Mouse (Mus musculus): ENCODE data around the gene Gm47429. TPM values are rescaled to one million over a fixed set of nuclear protein-coding genes. Genes with fewer than 3 reads are reported as not detected.

Gene Gm47429
- polyA plus RNA-seq, 1 experiment, result not detected

DNA sequence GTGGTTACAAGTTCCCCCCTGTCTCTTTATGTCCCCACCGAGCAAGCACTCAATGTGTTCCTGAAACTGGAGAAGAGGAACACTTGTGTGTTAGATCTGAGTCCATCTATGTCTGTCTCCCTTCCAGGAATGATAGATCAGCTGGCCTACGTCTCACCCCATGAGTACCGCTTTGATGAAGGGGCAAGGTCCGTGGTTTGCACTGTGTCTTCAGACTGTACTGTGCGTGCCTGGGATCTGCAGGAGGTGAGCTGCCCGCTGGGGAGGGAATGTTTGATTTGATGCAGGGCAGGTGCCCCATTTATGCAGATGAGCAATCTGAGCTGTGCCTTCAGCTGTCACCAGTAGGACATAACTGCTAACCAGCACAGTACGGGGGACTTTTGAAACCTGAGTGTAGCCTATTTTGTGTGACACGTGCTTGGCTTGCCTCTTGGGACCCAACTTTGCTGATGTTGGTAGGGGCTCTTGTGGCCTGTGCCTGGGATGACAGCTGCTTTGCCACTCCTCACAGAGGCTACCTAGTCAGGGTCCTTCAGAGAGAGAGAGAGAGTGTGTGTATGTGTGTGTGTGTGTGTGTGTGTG lies 20.0 kb downstream of the Gm47429 start:
- peaks cover 21% of the 10 kb centered on the region for H3K36me3 ChIP-seq (ENCODE audit: control insufficient read depth)
- no peaks in the 10 kb centered on the region for H3K4me1 ChIP-seq (ENCODE audit: control insufficient read depth)
- no peaks in the 10 kb centered on the region for H3K27me3 ChIP-seq (ENCODE audit: control insufficient read depth)
- no peaks in the 10 kb centered on the region for H3K9me3 ChIP-seq (ENCODE audit: control insufficient read depth, low read length)
- H3K4me3 ChIP-seq (replicated peaks), result no peak overlapping the region
- no peak for TF ChIP-seq TAL1 (IDR thresholded peaks at IDR 0.05; ENCODE audit: low read length)

DNA sequence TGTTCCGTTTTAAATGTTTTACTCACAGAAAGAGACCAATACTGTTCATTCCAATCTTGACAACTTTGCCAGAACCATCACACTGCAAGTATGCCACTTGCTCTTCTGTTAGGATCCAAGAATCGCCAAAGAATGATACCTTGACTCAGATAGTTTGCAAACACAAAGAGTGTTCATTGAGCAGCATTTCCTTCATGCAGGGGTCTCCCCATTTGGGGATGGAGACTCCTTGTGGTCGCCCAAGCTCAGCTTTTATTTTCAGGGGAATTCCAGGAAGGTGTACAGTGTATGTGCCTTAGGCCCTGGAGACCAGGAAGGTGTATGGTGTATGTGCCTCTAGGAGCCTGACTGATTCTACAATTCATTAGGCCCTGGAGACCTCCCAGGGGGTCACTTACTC lies 25.3 kb downstream of the Gm47429 start:
- Histone ChIP-seq H3K9me3 (ENCODE audit: control insufficient read depth, low read length) (no peaks in the 10 kb centered on the region), H3K4me1 (ENCODE audit: control insufficient read depth) (peaks cover 11% of the 10 kb centered on the region), H3K36me3 (ENCODE audit: control insufficient read depth) (peaks cover 2% of the 10 kb centered on the region; the same call in 1 of the 2 replicates), H3K27me3 (ENCODE audit: control insufficient read depth) (no peaks in the 10 kb centered on the region), H3K4me3 (replicated peaks) (peak overlapping the region; percentile 71)
- TF ChIP-seq GATA1 (IDR thresholded peaks at IDR 0.05; ENCODE audit: low read length) (no peak), TAL1 (IDR thresholded peaks at IDR 0.05; ENCODE audit: low read length) (no peak)

DNA sequence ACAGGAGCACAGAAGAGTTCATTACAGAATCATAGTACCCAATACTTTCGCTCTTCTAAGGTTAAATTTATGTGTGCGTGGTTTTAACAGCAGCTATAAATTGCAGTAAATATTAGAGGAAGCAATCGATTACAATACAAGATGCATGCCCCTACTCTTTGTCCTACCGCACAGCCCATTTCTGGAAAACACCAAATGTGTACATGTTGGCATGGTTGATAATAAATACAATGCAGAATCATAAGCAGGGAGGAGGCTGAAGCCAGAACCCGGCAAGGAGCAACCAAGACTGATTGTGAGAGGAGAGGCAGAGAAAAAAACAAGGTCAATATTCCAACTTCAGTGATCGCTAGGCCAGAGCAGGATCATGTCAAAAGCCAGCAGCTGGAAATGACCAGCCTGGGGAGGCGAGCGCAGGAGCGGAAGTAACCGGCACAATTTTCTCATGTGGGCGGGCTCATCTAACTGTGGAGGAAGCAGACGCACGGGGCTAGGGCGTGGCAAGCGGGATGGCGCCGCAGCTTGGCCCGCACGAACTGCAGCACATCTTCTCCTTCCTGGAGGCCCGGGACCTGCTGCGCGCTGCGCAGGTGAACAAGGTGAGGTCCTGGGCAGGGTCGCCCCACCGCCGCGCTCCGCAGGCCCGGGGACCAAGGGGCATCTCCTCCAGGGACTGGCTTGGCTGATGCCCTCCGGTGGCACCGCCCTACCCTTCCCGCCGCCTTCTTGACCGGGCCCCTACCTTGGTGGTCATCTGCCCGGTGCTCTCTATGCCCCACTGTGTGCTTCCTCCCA lies 26.1 kb downstream of the Gm47429 start, which contains the start of gene Fbxw17:
Gene Fbxw17, plus strand, starts transcription at position 476 of the 795 bp plus-strand sequence.
- Histone ChIP-seq H3K4me1 (ENCODE audit: control insufficient read depth) (peaks cover 11% of the 10 kb centered on the region), H3K36me3 (ENCODE audit: control insufficient read depth) (no peaks in the 10 kb centered on the region), H3K27me3 (ENCODE audit: control insufficient read depth) (no peaks in the 10 kb centered on the region), H3K4me3 (replicated peaks) (peak within 1 kb of the TSS; percentile 71), H3K9me3 (ENCODE audit: control insufficient read depth, low read length) (no peaks in the 10 kb centered on the region)
- no peak for TF ChIP-seq TAL1 (IDR thresholded peaks at IDR 0.05; ENCODE audit: low read length)
- TF ChIP-seq GATA1 (IDR thresholded peaks at IDR 0.05; ENCODE audit: low read length), result no peak

Other genes with a start within 250 kb of the Gm47429 start
- gene Gm906, start 193.6 kb downstream of the Gm47429 start, polyA plus RNA-seq (2012), result not detected in 2 replicates
- not detected in 2 replicates for gene Fbxw17, start 26.0 kb downstream of the Gm47429 start, polyA plus RNA-seq (2012)
- not detected in 2 replicates for gene Nutm2, start 23.4 kb upstream of the Gm47429 start, polyA plus RNA-seq (2012)
- not detected in 2 replicates for gene Gm904, start 199.3 kb upstream of the Gm47429 start, polyA plus RNA-seq (2012)